Comparison of ENCODE assay signal across 10 mouse cellular contexts in genomic region chr16:21642906-21643305, GRCm38 (mm10). TPM values are rescaled to one million over a fixed set of nuclear protein-coding genes. Genes with fewer than 3 reads are reported as not detected.
DNase-seq lines count a peak whose midpoint lies in the region; ATAC-seq and TF ChIP-seq lines count a peak whose summit lies in the region.
"Had no signal": no experiment of that assay in that cellular context is flagged by ENCODE, and none has a peak within 500 bp of the region (broad histone marks: within the 10 kb centered on the region; RNA-seq: fewer than 3 reads in every experiment).

No protein-coding gene starts in this region.

- ATAC-seq in heart, embryonic 12.5 days (ENCODE audit: insufficient number of reproducible peaks, low FRiP score), result no peak
- ATAC-seq in liver, postnatal 0 days, result no peak
- ATAC-seq in intestine, embryonic 16.5 days, result no peak

- peak; percentile 58 for DNase-seq in heart, adult 8-10 months (ENCODE audit: low spot score)
- no peak for DNase-seq in liver, adult 2 months (ENCODE audit: extremely low read depth, low read depth, low spot score)
- DNase-seq in liver, postnatal 0 days, result no peak
- peak; percentile 34 for DNase-seq in gastrocnemius, postnatal 14 days
- no peak for DNase-seq in cerebellum, adult 9-10 months
- DNase-seq in yolk sac, embryonic 10.5 days (ENCODE audit: low spot score), result no peak
- DNase-seq: spleen, adult 18-20 months had no signal

- intact Hi-C loops in gastrocnemius, postnatal 14 days (cut with DNase I; ENCODE audit: low total_unique reads), result no loop called here

- H3K36me3 ChIP-seq in heart, embryonic 12.5 days, result peaks cover 21% of the 10 kb centered on the region
- no peaks in the 10 kb centered on the region for H3K36me3 ChIP-seq in liver, adult 2 months (ENCODE audit: control insufficient read depth, insufficient read depth, low read length)
- no peaks in the 10 kb centered on the region for H3K36me3 ChIP-seq in liver, postnatal 0 days (replicated peaks; ENCODE audit: insufficient read depth, low read length)
- 0 out of 2 replicates have a peak, but pooled peaks cover under 1% of the 10 kb centered on the region for H3K36me3 ChIP-seq in intestine, embryonic 16.5 days (ENCODE audit: control insufficient read depth, insufficient read depth, low read length)
- H3K36me3 ChIP-seq: embryonic facial prominence, embryonic 15.5 days had no signal

- WGBS in heart, embryonic 12.5 days, result 93% methylated on average over 5 of the region's 5 CpGs
- 87% methylated on average over 5 of the region's 5 CpGs for WGBS in liver, adult 2 months
- 88% methylated on average over 5 of the region's 5 CpGs for WGBS in liver, postnatal 0 days (ENCODE audit: insufficient replicate concordance)
- 89% methylated on average over 5 of the region's 5 CpGs for WGBS in intestine, embryonic 16.5 days

- H3K4me3 ChIP-seq in heart, embryonic 12.5 days, result no peak overlapping the region
- H3K4me3 ChIP-seq in liver, adult 2 months (ENCODE audit: insufficient read depth, low read depth, low read length), result no peak overlapping the region
- no peak overlapping the region for H3K4me3 ChIP-seq in liver, postnatal 0 days (ENCODE audit: low read depth, low read length)
- no peak overlapping the region for H3K4me3 ChIP-seq in intestine, embryonic 16.5 days (ENCODE audit: low read length)
- H3K4me3 ChIP-seq: embryonic facial prominence, embryonic 15.5 days had no signal

- no peak for TF ChIP-seq CTCF in liver, adult 2 months (IDR thresholded peaks at IDR 0.05; ENCODE audit: low read depth, low read length)
- TF ChIP-seq CTCF in liver, postnatal 0 days (IDR thresholded peaks at IDR 0.05; ENCODE audit: low read depth), result no peak

- H3K4me1 ChIP-seq in heart, embryonic 12.5 days (replicated peaks), result peaks cover 59% of the 10 kb centered on the region
- peaks cover 20% of the 10 kb centered on the region for H3K4me1 ChIP-seq in liver, adult 2 months (ENCODE audit: control insufficient read depth, insufficient read depth, low read length)
- H3K4me1 ChIP-seq in liver, postnatal 0 days (ENCODE audit: insufficient read depth), result peaks cover 39% of the 10 kb centered on the region
- peaks cover 16% of the 10 kb centered on the region for H3K4me1 ChIP-seq in intestine, embryonic 16.5 days (ENCODE audit: control insufficient read depth, insufficient read depth, low read length)

- no peak overlapping the region for H3K27ac ChIP-seq in heart, embryonic 12.5 days (ENCODE audit: poor library complexity, severe bottlenecking)
- H3K27ac ChIP-seq in liver, adult 2 months (replicated peaks; ENCODE audit: insufficient read depth, low read depth, low read length), result peak overlapping the region; percentile 63
- no peak overlapping the region for H3K27ac ChIP-seq in liver, postnatal 0 days (ENCODE audit: low read depth)
- 0 out of 2 replicates have a peak overlapping the region, but pooled peaks have one; percentile 84 for H3K27ac ChIP-seq in intestine, embryonic 16.5 days (ENCODE audit: low read length)

- no peak for TF ChIP-seq POLR2A in liver, adult 2 months (IDR thresholded peaks at IDR 0.05; ENCODE audit: extremely low read depth, insufficient read depth, low read length)

- peaks cover 9% of the 10 kb centered on the region for H3K9me3 ChIP-seq in heart, embryonic 12.5 days (replicated peaks)
- H3K9me3 ChIP-seq in liver, postnatal 0 days (ENCODE audit: low read length), result no peaks in the 10 kb centered on the region
- H3K9me3 ChIP-seq in intestine, embryonic 16.5 days (ENCODE audit: control insufficient read depth, low read length), result no peaks in the 10 kb centered on the region
- H3K9me3 ChIP-seq: embryonic facial prominence, embryonic 15.5 days had no signal

- H3K9ac ChIP-seq in heart, embryonic 12.5 days, result no peak overlapping the region
- H3K9ac ChIP-seq in liver, adult 2 months (ENCODE audit: low read depth, low read length), result no peak overlapping the region
- H3K9ac ChIP-seq in liver, postnatal 0 days (replicated peaks), result no peak overlapping the region
- no peak overlapping the region for H3K9ac ChIP-seq in intestine, embryonic 16.5 days (ENCODE audit: low read depth, low read length)
- H3K9ac ChIP-seq: embryonic facial prominence, embryonic 15.5 days had no signal

- no peak overlapping the region for H3K4me2 ChIP-seq in heart, embryonic 12.5 days
- no peak overlapping the region for H3K4me2 ChIP-seq in liver, postnatal 0 days (ENCODE audit: low read depth, low read length)
- no peak overlapping the region for H3K4me2 ChIP-seq in intestine, embryonic 16.5 days (ENCODE audit: low read depth, low read length)
- H3K4me2 ChIP-seq: embryonic facial prominence, embryonic 15.5 days had no signal

- no peaks in the 10 kb centered on the region for H3K27me3 ChIP-seq in heart, embryonic 12.5 days (replicated peaks)
- H3K27me3 ChIP-seq in liver, adult 2 months (ENCODE audit: control insufficient read depth, insufficient read depth, low read length), result no peaks in the 10 kb centered on the region
- no peaks in the 10 kb centered on the region for H3K27me3 ChIP-seq in liver, postnatal 0 days (ENCODE audit: insufficient read depth, low read length)
- H3K27me3 ChIP-seq in intestine, embryonic 16.5 days (replicated peaks; ENCODE audit: control insufficient read depth, insufficient read depth, low read length), result no peaks in the 10 kb centered on the region
- H3K27me3 ChIP-seq: embryonic facial prominence, embryonic 15.5 days had no signal

- no peak for TF ChIP-seq EP300 in liver, postnatal 0 days (IDR thresholded peaks at IDR 0.05; ENCODE audit: low read depth)

- no peaks in the 10 kb centered on the region for H3K79me2 ChIP-seq in liver, adult 2 months (ENCODE audit: control insufficient read depth, insufficient read depth, low read length)

RNA-seq across cellular contexts. Expression of gene 2510009E07Rik, which starts 51.6 kb away (rescaled TPM):
- total RNA-seq in heart, adult 8-10 months (2022), result 10 to 100 TPM; 19.6 to 28.6 (median 24.4) TPM
- 26.7 and 26.8 TPM in 2 replicates for polyA plus RNA-seq in heart, embryonic 12.5 days (2016; fragmentation: Nextera tagmentation; extraction: Ambion mirVana)
- 6.9 and 7.4 TPM in 2 replicates for total RNA-seq in liver, adult 2 months (2014; rRNA removed)
- polyA plus RNA-seq in liver, adult 2 months (2012; rRNA removed), result 3.6 and 3.7 TPM in 2 replicates
- polyA plus RNA-seq in liver, postnatal 0 days (2015; fragmentation: Nextera tagmentation; extraction: Ambion mirVana), result 3.5 and 3.7 TPM in 2 replicates
- 10 to 100 TPM; 20.8 to 21.0 TPM for total RNA-seq in gastrocnemius, postnatal 14 days (2021)
- 12.8 and 13.9 TPM in 2 replicates for polyA plus RNA-seq in intestine, embryonic 16.5 days (2015; fragmentation: Nextera tagmentation; extraction: Ambion mirVana)

Comparison
In these comparisons a context has a peak if more than half of its experiments do, and no peak if none do; other contexts are left out.
1. H3K27ac ChIP-seq: peak in liver, adult 2 months (single experiment) and intestine, embryonic 16.5 days (single experiment); none in heart, embryonic 12.5 days (single experiment) and liver, postnatal 0 days (single experiment).
2. DNase-seq: peak in heart, adult 8-10 months (single experiment) and gastrocnemius, postnatal 14 days (single experiment); none in liver, adult 2 months (single experiment), liver, postnatal 0 days (single experiment), cerebellum, adult 9-10 months (single experiment) and yolk sac, embryonic 10.5 days (single experiment).